Mouse (Mus musculus): Measurements from ENCODE around the gene Thbs3.

Thbs3 gene

GRCm38 (mm10) chr3:89276061-89276460 lies 61.1 kb downstream of the Thbs3 start:
- in situ Hi-C loops (cut with MboI; ENCODE audit: low pct_unique_long_range_greater_than_20kb in 1 of 2, low sequenced_read_pairs in 2 of 2, unreplicated experiment in 1 of 2), result no loop called here

Measured in mouse embryonic stem cell (cell line).